Mouse (Mus musculus): ENCODE measurements at regions not wholly inside any gene's neighbourhood (a gene's known extent, or its start where the extent isn't known, plus 50 kb on each side); places are given as distances from the start of the nearest gene placed in this dataset.

GRCm38 (mm10) chr1:57036382-57036781 lies 57.9 kb upstream of the Satb2 start:
- TF ChIP-seq POLR2A (IDR thresholded peaks at IDR 0.05; ENCODE audit: insufficient read length, low read depth), result no peak
- no peak for TF ChIP-seq MAX (IDR thresholded peaks at IDR 0.05; ENCODE audit: low read depth)
- no peak for TF ChIP-seq CEBPB (IDR thresholded peaks at IDR 0.05; ENCODE audit: insufficient read depth, poor library complexity, severe bottlenecking)
- no peak for TF ChIP-seq TCF12 (IDR thresholded peaks at IDR 0.05; ENCODE audit: insufficient read depth, poor library complexity, severe bottlenecking)
- no peak for TF ChIP-seq MYOD1 (IDR thresholded peaks at IDR 0.05; ENCODE audit: control insufficient read depth in 1 of 3, insufficient read length in 2 of 3, low read depth in 2 of 3)
- TF ChIP-seq REST (IDR thresholded peaks at IDR 0.05; ENCODE audit: insufficient read depth, insufficient read length), result no peak
- no peak for TF ChIP-seq SRF (IDR thresholded peaks at IDR 0.05; ENCODE audit: control insufficient read depth, insufficient read length, low read depth)
- TF ChIP-seq USF1 (IDR thresholded peaks at IDR 0.05; ENCODE audit: low read depth), result no peak
- no peak for TF ChIP-seq E2F4 (IDR thresholded peaks at IDR 0.05; ENCODE audit: insufficient read depth)
- TF ChIP-seq POLR2AphosphoS2 (IDR thresholded peaks at IDR 0.05; ENCODE audit: insufficient read length, low read depth), result no peak
- TF ChIP-seq TCF3 (IDR thresholded peaks at IDR 0.05; ENCODE audit: insufficient read length, low read depth), result no peak
- TF ChIP-seq MYOG (IDR thresholded peaks at IDR 0.05; ENCODE audit: control insufficient read depth in 1 of 3, insufficient read depth in 1 of 3, insufficient read length in 2 of 3, low read depth in 2 of 3), result no peak
